Mouse (Mus musculus) ES-E14 (cell line): ENCODE measurements around the gene Tnik.

ENCODE experiments used
- HCFC1 ChIP-seq: IDR thresholded peaks from 2 replicates; pipeline ENCODE4 v1.6.1; 2012; ENCODE audit warnings: low read length, inconsistent platforms, borderline replicate concordance; ENCODE audit not compliant: insufficient read depth
- MAFK ChIP-seq: IDR thresholded peaks from 2 replicates; pipeline ENCODE4 v1.6.1; 2014; ENCODE audit warnings: mild to moderate bottlenecking, low read depth, low read length, inconsistent platforms; ENCODE audit not compliant: insufficient read depth
- ZC3H11A ChIP-seq: IDR thresholded peaks from 2 replicates; pipeline ENCODE4 v1.6.1; 2012; ENCODE audit warnings: low read depth, mild to moderate bottlenecking, inconsistent platforms, low read length, borderline replicate concordance
- ZNF384 ChIP-seq: IDR thresholded peaks from 2 replicates; pipeline ENCODE4 v1.6.1; 2012; ENCODE audit warnings: low read depth, low read length, inconsistent platforms

DNA sequence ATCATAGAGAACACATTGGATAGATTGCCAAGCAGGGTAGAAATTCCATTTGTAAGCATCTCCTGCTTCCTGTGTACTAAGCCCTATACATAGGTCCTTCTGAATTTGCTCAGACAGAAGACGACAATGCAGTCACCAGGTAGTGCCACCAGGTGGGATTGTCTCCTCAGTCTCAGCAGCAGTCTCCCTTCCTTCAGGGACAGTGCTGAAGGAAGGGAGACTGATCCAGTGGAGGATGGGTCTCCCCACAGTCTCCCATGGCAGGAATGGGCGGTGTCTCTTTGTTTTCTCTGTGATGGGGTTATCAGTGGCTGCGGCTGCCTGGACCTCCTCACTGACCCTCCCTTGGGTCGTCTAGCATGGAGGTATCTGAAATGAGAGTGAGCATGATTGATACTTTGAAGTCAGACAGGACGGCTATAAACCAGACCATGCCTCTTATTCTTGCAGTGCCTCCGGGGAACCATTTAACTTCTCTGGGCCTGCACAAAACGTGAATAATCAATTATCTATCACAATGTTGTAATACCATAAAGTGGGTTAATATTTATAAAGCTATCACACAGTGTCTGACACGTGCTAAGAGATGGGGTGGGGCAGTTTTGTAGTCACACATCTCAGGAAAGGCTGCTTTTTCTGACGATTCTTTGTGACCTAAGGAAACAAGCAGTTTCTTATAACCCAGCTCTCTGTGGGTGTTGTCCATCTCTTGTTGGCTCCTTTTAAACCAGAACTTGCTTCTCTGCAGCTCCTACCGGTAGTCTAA, 285.1 kb downstream of the Tnik start:
- no peak for TF ChIP-seq ZNF384
- no peak for TF ChIP-seq HCFC1
- no peak for TF ChIP-seq MAFK
- no peak for TF ChIP-seq ZC3H11A
